Mouse (Mus musculus) ES-E14 (cell line): ENCODE results near the gene Serinc3.

Source experiments
- CHD2 ChIP-seq: IDR thresholded peaks from 2 replicates; pipeline ENCODE4 v1.6.1; 2014; ENCODE audit warnings: mild to moderate bottlenecking, low read depth, low read length, inconsistent platforms
- HCFC1 ChIP-seq: IDR thresholded peaks from 2 replicates; pipeline ENCODE4 v1.6.1; 2012; ENCODE audit warnings: low read length, inconsistent platforms, borderline replicate concordance; ENCODE audit not compliant: insufficient read depth
- ZC3H11A ChIP-seq: IDR thresholded peaks from 2 replicates; pipeline ENCODE4 v1.6.1; 2012; ENCODE audit warnings: low read depth, mild to moderate bottlenecking, inconsistent platforms, low read length, borderline replicate concordance
- ZNF384 ChIP-seq: IDR thresholded peaks from 2 replicates; pipeline ENCODE4 v1.6.1; 2012; ENCODE audit warnings: low read depth, low read length, inconsistent platforms

GRCm38 (mm10) chr2:163611176-163611575 lies 33.8 kb downstream of the Serinc3 start:
- no peak for TF ChIP-seq HCFC1
- no peak for TF ChIP-seq ZC3H11A
- no peak for TF ChIP-seq CHD2
- TF ChIP-seq ZNF384 = no peak
